Mouse (Mus musculus): ENCODE data around the gene Krt81.

Krt81 gene

DNA sequence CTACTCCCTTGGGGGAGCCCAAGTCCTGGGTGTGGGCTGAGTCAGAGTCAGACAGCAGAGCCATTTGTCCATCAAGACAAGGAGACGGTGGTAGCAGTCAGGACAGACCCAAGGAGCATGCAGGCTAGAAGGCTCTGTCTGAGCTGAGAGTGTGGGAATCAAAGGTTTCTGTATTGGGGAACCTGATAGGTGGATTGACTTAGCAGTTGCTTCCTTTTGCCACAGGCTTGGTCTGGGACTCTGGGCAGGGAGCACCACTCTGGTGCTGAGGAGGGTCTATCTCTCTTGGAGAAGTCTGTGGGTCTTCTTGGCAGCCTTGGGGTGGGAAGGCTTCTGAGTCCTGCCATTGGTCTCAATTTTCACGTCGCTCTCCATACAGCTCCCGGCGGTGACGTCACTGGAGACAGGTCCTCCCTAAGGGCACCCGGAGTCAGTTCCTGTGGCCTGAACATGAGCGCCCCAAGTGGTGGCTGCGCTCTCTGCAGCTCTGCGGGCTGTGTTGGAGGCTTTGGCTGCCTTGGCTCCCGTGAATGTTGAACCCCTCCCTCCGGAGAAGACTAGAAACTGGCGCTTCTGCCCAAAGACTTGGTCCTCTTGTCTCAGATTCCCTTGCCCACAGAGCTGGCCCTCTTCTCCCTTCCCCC is 10.3 kb downstream of the Krt81 start:
- DNase-seq (ENCODE audit: low read depth, low spot score): no peak

DNA sequence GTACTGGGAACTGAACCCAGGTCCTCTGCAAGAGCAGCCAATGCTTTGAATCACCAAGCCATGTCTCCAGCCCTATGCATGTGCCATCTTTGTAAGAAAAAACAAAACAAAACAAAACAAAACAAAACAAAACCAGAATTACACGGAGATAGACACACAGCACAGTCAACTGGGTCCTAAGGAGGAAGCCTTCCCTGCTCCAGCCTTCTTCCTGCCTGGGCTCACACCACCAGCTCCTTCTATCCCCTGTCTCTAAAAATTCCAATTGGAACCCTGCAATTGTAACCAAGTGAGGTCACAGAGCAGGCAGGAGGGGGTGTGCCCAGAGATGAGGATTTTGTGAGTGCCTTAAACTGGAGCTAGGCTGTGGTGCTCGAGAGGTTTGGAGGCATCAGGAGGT is 16.1 kb downstream of the Krt81 start, which contains the start of gene Krt88:
TSS of gene Krt88 (plus strand) at position 301 of the 400 bp plus-strand sequence.
- no peak for DNase-seq (ENCODE audit: low read depth, low spot score)

DNA sequence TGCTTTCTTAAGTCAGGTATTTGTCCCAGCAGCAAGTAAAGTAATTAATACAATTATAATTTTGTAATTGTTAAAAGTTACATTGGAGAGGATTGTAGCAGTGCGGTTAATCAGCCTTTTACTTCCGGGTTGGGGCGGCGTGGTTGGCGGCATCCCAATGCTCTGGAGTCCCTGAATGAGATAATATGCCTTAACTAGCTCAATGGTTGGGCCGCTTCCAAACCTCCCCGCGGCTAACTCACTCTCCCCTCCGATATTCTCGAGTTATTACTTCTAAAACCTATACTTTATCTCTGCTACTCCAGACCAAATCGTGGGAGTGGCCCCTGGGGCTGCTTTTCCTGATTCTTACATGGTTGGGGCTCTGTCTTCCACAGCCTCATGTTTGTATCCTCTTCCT is 17.0 kb downstream of the Krt81 start:
- no peak for DNase-seq (ENCODE audit: low read depth, low spot score)

DNA sequence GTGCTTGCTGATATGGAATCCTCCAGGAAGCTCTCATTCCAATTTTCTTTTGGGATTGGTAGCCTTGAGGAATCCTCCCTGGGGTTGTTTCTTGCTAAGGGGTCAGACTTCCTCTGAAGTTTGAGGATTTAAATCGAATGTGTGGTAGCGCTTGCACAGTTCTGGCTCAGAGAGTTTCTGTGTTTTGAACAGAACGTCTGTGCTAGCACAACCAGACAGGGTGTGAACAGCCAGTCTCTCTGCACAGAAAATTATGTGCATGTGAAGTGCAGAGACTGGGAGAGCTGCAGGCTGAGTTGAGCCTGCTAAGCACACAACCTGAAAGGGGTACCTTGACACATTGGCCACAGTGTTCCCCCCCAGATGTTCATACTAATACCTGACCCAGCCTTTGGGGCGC is 22.7 kb downstream of the Krt81 start:
- peak; percentile 24 for DNase-seq (ENCODE audit: low read depth, low spot score)

DNA sequence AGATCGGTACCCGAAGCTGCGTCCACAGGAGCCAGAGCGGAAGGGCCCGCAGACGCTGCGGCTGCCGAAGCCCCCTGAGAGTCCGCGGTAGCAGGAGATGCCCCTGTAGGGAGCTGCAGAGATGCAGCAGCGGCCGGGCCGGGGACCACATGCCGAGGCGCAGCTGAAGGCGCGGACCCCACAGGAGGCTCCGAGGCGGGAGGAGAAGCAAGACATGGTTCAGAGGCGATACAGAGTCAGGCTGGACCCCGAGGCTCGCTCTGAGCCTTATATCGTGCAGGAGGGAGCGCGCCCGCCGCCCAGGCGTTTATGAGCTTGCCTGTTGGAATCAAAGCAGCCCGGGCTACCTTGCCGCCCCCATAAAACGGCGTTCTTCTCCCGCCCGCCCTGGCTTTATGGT is 25.0 kb downstream of the Krt81 start, which contains the start of gene Krt87:
TSS of gene Krt87 (minus strand) at position 250 of the 400 bp plus-strand sequence.
- DNase-seq (ENCODE audit: low read depth, low spot score): no peak

DNA sequence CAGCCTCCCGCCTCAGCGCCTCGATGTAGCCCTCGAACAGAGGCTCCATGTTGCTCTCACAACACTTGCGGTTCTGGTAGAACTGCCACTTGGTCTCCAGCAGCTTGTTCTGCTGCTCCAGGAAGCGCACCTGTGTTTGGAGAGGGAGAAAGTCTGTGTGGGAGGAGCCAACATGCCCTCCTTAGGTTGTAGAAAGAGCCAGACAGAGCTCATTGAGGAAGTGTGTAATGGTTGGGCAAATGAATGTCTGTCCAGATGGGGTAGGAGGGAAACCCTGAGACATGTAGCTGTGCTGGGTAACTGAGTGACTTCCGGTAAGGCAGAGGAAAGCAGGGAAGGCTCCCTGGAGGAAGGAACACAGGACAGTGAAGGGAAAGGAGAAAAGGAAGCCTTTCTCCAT is 26.9 kb downstream of the Krt81 start:
- DNase-seq (ENCODE audit: low read depth, low spot score): no peak

DNA sequence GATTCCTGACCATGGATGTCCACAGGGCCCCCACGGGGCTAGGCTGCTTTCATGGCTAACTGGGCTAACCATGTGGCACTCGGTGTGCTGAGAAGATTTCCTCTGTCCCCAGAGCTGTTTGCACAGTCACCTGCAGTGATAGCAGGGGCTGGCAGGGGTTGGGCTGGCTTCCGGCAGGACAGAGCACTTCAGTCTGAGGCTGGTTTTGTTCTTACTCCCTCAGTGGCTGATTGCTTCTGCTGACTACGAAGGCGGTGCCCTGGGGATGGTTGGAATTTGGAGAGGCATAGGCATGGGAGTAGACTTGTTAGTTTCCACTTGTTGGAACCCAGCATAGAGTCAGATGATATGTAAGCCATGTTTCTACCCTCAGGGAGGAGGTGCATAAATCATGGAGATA is 38.6 kb downstream of the Krt81 start:
- DNase-seq (ENCODE audit: low read depth, low spot score): no peak

DNA sequence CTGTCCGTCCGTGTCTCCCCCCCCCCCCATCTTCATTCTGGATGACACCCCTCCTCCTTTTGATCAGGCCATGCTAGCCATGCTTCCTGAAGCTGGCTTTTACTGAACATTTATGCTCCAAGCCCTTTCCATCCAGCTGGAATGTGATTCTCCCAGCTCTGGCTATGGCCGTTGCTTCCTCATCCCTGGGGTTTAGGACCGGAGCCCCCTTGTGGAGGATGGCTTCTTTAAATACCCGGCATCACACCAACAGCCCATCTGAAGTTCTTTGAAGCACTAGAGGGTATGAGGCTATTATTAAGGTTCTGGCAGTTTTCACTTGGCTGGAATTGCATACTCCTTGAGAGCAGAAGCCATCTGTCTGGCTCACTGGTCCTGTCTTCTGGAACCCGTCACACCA is 42.6 kb downstream of the Krt81 start:
- DNase-seq (ENCODE audit: low read depth, low spot score): no peak

DNA sequence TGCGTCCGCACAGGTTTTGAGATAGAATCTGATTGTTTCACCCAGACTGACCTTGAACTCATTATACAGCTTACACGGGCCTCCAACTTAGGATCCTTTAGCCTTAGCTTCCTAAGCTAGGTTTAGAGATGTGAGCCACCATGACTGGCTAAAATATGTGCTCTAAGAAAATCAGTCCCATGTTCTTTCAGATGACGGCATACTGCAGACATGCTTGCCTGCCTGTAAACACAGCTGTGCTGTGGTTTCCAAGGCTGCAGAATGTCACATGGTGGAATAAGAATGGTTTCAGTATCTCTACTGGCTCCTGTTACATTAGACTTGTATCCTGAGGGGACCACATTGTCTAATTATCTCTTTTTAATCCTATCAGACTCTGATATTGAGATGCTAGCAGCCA is 44.6 kb downstream of the Krt81 start:
- DNase-seq (ENCODE audit: low read depth, low spot score): no peak

DNA sequence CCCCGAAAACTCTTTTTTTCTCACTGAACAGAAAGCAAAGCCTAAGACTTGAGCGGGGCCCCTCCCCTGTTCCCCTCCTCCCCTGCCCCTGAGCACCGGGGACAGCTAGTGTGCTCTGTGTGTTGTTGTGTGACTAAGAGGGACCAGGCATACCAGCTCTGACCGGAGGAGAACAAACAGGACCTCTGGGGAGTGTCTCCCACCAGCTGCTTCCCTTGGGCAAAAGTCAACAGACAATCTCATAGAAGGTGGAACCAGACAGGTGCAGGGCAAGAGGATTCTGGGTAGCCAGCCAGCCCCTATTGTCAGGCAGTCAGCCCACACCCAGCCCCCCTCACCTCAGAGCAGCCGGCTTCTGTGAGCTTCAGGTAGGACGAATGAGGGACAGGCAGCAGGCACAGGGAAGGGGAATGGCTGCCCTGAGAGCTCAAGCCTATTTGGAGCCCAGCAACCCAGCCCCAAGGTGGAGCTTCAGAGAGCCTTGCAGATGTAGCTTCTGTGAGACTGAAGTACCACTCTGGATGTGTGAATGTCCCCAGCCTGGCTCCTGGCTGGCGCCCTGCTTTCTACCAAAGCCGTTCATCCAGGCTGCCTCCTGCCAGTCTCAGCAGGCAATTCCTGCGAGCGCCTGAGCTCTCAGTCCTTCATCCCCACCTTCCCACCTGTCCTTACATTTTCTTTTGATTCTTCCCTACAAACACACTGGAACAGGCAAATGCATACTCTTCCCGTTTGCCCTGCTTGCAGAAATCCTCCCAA is 48.6 kb downstream of the Krt81 start:
- DNase-seq (ENCODE audit: low read depth, low spot score): no peak

DNA sequence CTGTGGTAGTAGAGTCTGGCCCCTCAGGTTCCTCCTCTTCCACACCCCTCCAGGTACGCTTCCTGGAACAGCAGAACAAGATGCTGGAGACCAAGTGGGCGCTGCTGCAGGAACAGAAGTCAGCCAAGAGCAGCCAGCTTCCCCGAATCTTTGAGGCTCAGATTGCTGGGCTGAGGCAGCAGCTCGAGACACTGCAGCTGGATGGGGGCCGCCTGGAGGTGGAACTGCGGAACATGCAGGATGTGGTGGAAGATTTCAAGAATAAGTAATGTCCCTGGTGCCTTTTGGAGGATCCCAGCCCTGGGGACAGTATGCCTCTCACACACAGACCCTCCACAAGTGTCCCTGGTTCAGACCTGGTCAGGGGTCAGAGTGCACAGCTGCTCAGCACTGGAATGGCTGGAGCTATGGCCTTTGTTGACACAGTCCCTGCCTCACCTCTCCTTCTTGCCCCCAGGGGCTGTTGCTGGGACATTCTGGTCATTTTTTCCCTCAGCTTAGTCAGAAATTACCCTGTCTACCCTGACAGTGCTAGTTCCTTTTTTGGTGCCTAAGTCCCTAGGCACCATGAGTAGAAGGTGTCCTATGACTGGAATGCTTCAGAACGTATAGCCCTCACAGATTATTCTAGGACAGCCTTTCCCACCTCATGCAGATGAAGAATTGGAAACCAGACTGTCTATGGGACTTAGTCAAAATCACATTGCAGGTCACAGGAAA is 49.5 kb downstream of the Krt81 start:
- no peak for DNase-seq (ENCODE audit: low read depth, low spot score)

DNA sequence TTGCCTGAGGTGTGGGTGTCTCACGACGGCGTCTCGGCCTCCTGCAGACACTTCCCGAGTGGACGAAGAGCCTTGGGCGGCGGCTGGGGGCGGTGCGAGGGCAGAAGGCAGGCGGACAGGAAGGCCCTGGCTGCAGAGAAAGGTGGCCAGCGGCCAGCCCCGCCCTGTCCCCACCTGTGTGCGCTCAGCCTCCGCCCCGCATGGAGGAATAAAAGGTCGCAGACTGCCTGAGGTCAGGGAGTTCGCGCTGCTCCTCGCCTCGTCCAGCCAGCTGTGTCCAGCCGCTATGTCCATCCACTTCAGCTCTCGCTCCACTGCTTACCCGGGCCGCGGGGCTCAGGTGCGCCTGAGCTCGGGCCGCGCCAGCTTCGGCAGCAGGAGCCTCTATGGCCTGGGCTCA is 51.4 kb downstream of the Krt81 start:
- DNase-seq (ENCODE audit: low read depth, low spot score): no peak

DNA sequence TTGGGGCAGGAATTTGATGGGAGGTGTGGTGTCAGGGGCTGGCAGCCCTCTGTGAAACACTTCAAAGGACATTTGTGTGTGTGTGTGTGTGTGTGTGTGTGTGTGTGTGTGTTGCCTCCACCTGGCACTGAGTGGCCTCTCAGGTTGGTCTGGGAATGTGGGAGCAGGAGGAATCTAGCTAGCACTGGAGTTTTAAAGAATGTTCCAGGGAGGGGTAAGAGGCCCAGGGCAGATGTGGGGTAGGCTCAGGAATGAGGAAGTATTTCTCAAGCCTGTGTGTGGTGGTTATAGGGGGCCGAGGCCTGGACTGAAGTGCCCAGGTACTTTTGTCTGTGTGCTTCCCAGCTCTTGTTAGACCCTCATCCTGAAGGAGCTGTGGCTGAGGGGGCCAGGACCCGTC is 52.8 kb downstream of the Krt81 start, which contains the start of gene Krt7:
TSS of gene Krt7 (plus strand) at position 269 of the 400 bp plus-strand sequence.
- no peak for DNase-seq (ENCODE audit: low read depth, low spot score)

Measured in telencephalon, adult 2 months (tissue).